ENCODE assay signal across 37 mouse cellular contexts in genomic region chr5:147354985-147355384, GRCm38 (mm10). TPM values are rescaled to one million over a fixed set of nuclear protein-coding genes. Genes with fewer than 3 reads are reported as not detected.
"Had no signal": no experiment of that assay in that cellular context is flagged by ENCODE, and none has a peak within 500 bp of the region (broad histone marks: within the 10 kb centered on the region; RNA-seq: fewer than 3 reads in every experiment).

No protein-coding gene starts in this region.

- H3K27me3 ChIP-seq: forebrain, embryonic 15.5 days; heart, embryonic 12.5 days; hindbrain, embryonic 12.5 days; intestine, embryonic 15.5 days had no signal

- DNase-seq: forebrain, postnatal 0 days; gastrocnemius, postnatal 14 days; gastrocnemius, postnatal 36 days; heart, adult 2 months; heart, postnatal 10 days; heart, postnatal 4 days; kidney, adult 18-20 months; kidney, adult 8-10 months; kidney, postnatal 10 days; kidney, postnatal 25 days; kidney, postnatal 4 days; layer of hippocampus, adult 9-11 months; liver had no signal

- H3K4me1 ChIP-seq: forebrain, embryonic 15.5 days; heart, embryonic 12.5 days; hindbrain, embryonic 10.5 days; hindbrain, embryonic 12.5 days; intestine, embryonic 15.5 days; limb, embryonic 12.5 days had no signal

- H3K27ac ChIP-seq: forebrain, embryonic 15.5 days; heart, adult 2 months; hindbrain, embryonic 10.5 days; hindbrain, embryonic 12.5 days; hindbrain, embryonic 14.5 days; intestine, embryonic 15.5 days; left cerebral cortex, adult 2 months; limb, embryonic 10.5 days; limb, embryonic 12.5 days had no signal

- H3K9me3 ChIP-seq: forebrain, embryonic 15.5 days; heart, embryonic 12.5 days; hindbrain, embryonic 10.5 days; hindbrain, embryonic 12.5 days; intestine, embryonic 15.5 days; limb, embryonic 10.5 days; limb, embryonic 12.5 days had no signal

- H3K36me3 ChIP-seq: forebrain, embryonic 15.5 days; heart, embryonic 12.5 days; hindbrain, embryonic 10.5 days; hindbrain, embryonic 12.5 days; intestine, embryonic 15.5 days; limb, embryonic 10.5 days; limb, embryonic 12.5 days had no signal

- H3K4me3 ChIP-seq: forebrain, embryonic 15.5 days; heart, adult 2 months; heart, embryonic 12.5 days; hindbrain, embryonic 10.5 days; hindbrain, embryonic 12.5 days; intestine, embryonic 15.5 days; left cerebral cortex, adult 2 months; limb, embryonic 10.5 days; limb, embryonic 12.5 days had no signal

RNA-seq across cellular contexts. Expression of gene Urad, which starts 32.7 kb away (rescaled TPM):
- total RNA-seq: forebrain, postnatal 0 days; gastrocnemius, adult 18-20 months; gastrocnemius, adult 8-10 months; gastrocnemius, postnatal 14 days; gastrocnemius, postnatal 36 days; heart, adult 2 months; heart, postnatal 10 days; heart, postnatal 25 days; heart, postnatal 4 days; layer of hippocampus, adult 8-10 months; layer of hippocampus, postnatal 14 days; left cerebral cortex, adult 2 months; left cerebral cortex, postnatal 14 days; left cerebral cortex, postnatal 36 days had no signal
- polyA plus RNA-seq: forebrain, embryonic 15.5 days; forebrain, postnatal 0 days; gonadal fat pad, adult 2 months; heart, adult 2 months; heart, embryonic 12.5 days; heart, embryonic 14.5 days; heart, embryonic 16.5 days; hindbrain, embryonic 10.5 days; hindbrain, embryonic 12.5 days; hindbrain, embryonic 14.5 days; hindbrain, embryonic 16.5 days; inflammation-experienced regulatory T-cells, adult 6 months; kidney, embryonic 14.5 days; kidney, embryonic 16.5 days; limb, embryonic 10.5 days; limb, embryonic 12.5 days; limb, embryonic 14.5 days had no signal

RNA-seq across cellular contexts. Expression of gene Flt3, which starts 45.3 kb away (rescaled TPM):
- total RNA-seq: gastrocnemius, adult 8-10 months; gastrocnemius, postnatal 14 days; heart, postnatal 4 days had no signal
- polyA plus RNA-seq: heart, embryonic 14.5 days; hindbrain, embryonic 10.5 days; kidney, embryonic 14.5 days had no signal

RNA-seq across cellular contexts. Expression of gene Cdx2, which starts 47.9 kb away (rescaled TPM):
- total RNA-seq: forebrain, postnatal 0 days; gastrocnemius, adult 18-20 months; gastrocnemius, adult 8-10 months; gastrocnemius, postnatal 14 days; gastrocnemius, postnatal 36 days; heart, adult 2 months; heart, postnatal 10 days; heart, postnatal 25 days; heart, postnatal 4 days; layer of hippocampus, adult 8-10 months; layer of hippocampus, postnatal 14 days; left cerebral cortex, adult 2 months; left cerebral cortex, postnatal 14 days; left cerebral cortex, postnatal 36 days had no signal
- polyA plus RNA-seq: forebrain, embryonic 15.5 days; forebrain, postnatal 0 days; heart, adult 2 months; heart, embryonic 12.5 days; heart, embryonic 14.5 days; hindbrain, embryonic 10.5 days; hindbrain, embryonic 12.5 days; hindbrain, embryonic 14.5 days; hindbrain, embryonic 16.5 days; inflammation-experienced regulatory T-cells, adult 6 months; kidney, embryonic 14.5 days; kidney, embryonic 16.5 days; limb, embryonic 12.5 days had no signal
